Mouse (Mus musculus): ENCODE data around the gene Fgfr2. TPM values are rescaled to one million over a fixed set of nuclear protein-coding genes. Genes with fewer than 3 reads are reported as not detected.

Fgfr2 gene
- polyA plus RNA-seq, 1 experiment, result 0.17 TPM

GRCm38 (mm10) chr7:130688601-130689000, 2434.5 kb downstream of the Fgfr2 start:
- H3ac ChIP-seq (ENCODE audit: control insufficient read depth, insufficient read length), result no peak overlapping the region
- no peaks in the 10 kb centered on the region for H3K36me3 ChIP-seq (ENCODE audit: control insufficient read depth, insufficient read depth)
- H3K4me2 ChIP-seq (ENCODE audit: low read depth), result no peak overlapping the region
- TF ChIP-seq E2F4 (IDR thresholded peaks at IDR 0.05; ENCODE audit: insufficient read depth) (no peak), CEBPB (IDR thresholded peaks at IDR 0.05; ENCODE audit: insufficient read depth, poor library complexity, severe bottlenecking) (no peak), TCF12 (IDR thresholded peaks at IDR 0.05; ENCODE audit: insufficient read depth, poor library complexity, severe bottlenecking) (no peak), POLR2AphosphoS2 (IDR thresholded peaks at IDR 0.05; ENCODE audit: insufficient read length, low read depth) (no peak), TCF3 (IDR thresholded peaks at IDR 0.05; ENCODE audit: insufficient read length, low read depth) (no peak), POLR2A (IDR thresholded peaks at IDR 0.05; ENCODE audit: insufficient read length, low read depth) (no peak), MYOD1 (IDR thresholded peaks at IDR 0.05; ENCODE audit: control insufficient read depth in 1 of 3, insufficient read length in 2 of 3, low read depth in 2 of 3) (no peak), SRF (IDR thresholded peaks at IDR 0.05; ENCODE audit: control insufficient read depth, insufficient read length, low read depth) (no peak), USF1 (IDR thresholded peaks at IDR 0.05; ENCODE audit: low read depth) (no peak), MAX (IDR thresholded peaks at IDR 0.05; ENCODE audit: low read depth) (no peak), MYOG (IDR thresholded peaks at IDR 0.05; ENCODE audit: control insufficient read depth in 1 of 3, insufficient read depth in 1 of 3, insufficient read length in 2 of 3, low read depth in 2 of 3) (no peak), REST (IDR thresholded peaks at IDR 0.05; ENCODE audit: insufficient read depth, insufficient read length) (no peak)
- H3K79me2 ChIP-seq (ENCODE audit: control insufficient read depth, insufficient read depth), result peaks cover 40% of the 10 kb centered on the region
- H3K27me3 ChIP-seq (ENCODE audit: control insufficient read depth, insufficient read depth, insufficient read length), result no peaks in the 10 kb centered on the region
- no peak overlapping the region for H3K4me3 ChIP-seq

- H3K27me3 ChIP-seq (ENCODE audit: control insufficient read depth, insufficient read depth, insufficient read length), result no peaks in the 10 kb centered on the region
- peaks cover 23% of the 10 kb centered on the region for H3K79me2 ChIP-seq (ENCODE audit: control insufficient read depth, insufficient read depth)
- H3ac ChIP-seq (ENCODE audit: control insufficient read depth, insufficient read length), result no peak overlapping the region
- TF ChIP-seq TCF3 (IDR thresholded peaks at IDR 0.05; ENCODE audit: insufficient read length, low read depth), result no peak
- TF ChIP-seq CEBPB (IDR thresholded peaks at IDR 0.05; ENCODE audit: insufficient read depth, poor library complexity, severe bottlenecking), result no peak
- peak in 1 of 3 experiments; percentile 63 for TF ChIP-seq MYOD1 (IDR thresholded peaks at IDR 0.05; ENCODE audit: control insufficient read depth in 1 of 3, insufficient read length in 2 of 3, low read depth in 2 of 3)
- TF ChIP-seq POLR2A (IDR thresholded peaks at IDR 0.05; ENCODE audit: insufficient read length, low read depth), result no peak
- no peak for TF ChIP-seq SRF (IDR thresholded peaks at IDR 0.05; ENCODE audit: control insufficient read depth, insufficient read length, low read depth)
- peak in 1 of 3 experiments; percentile 10 for TF ChIP-seq MYOG (IDR thresholded peaks at IDR 0.05; ENCODE audit: control insufficient read depth in 1 of 3, insufficient read depth in 1 of 3, insufficient read length in 2 of 3, low read depth in 2 of 3)
- TF ChIP-seq USF1 (IDR thresholded peaks at IDR 0.05; ENCODE audit: low read depth), result no peak
- no peak overlapping the region for H3K4me3 ChIP-seq
- H3K36me3 ChIP-seq (ENCODE audit: control insufficient read depth, insufficient read depth), result peaks cover 4% of the 10 kb centered on the region
- no peak overlapping the region for H3K4me2 ChIP-seq (ENCODE audit: low read depth)
These were observed 2441.4 kb downstream of the Fgfr2 start for GRCm38 (mm10) chr7:130681798-130682197.

- peaks cover 17% of the 10 kb centered on the region for H3K36me3 ChIP-seq (ENCODE audit: control insufficient read depth, insufficient read depth)
- TF ChIP-seq POLR2AphosphoS2 (IDR thresholded peaks at IDR 0.05; ENCODE audit: insufficient read length, low read depth) (no peak), MAX (IDR thresholded peaks at IDR 0.05; ENCODE audit: low read depth) (no peak), POLR2A (IDR thresholded peaks at IDR 0.05; ENCODE audit: insufficient read length, low read depth) (no peak), MYOG (IDR thresholded peaks at IDR 0.05; ENCODE audit: control insufficient read depth in 1 of 3, insufficient read depth in 1 of 3, insufficient read length in 2 of 3, low read depth in 2 of 3) (no peak), MYOD1 (IDR thresholded peaks at IDR 0.05; ENCODE audit: control insufficient read depth in 1 of 3, insufficient read length in 2 of 3, low read depth in 2 of 3) (no peak), SRF (IDR thresholded peaks at IDR 0.05; ENCODE audit: control insufficient read depth, insufficient read length, low read depth) (no peak), TCF3 (IDR thresholded peaks at IDR 0.05; ENCODE audit: insufficient read length, low read depth) (no peak), USF1 (IDR thresholded peaks at IDR 0.05; ENCODE audit: low read depth) (no peak), REST (IDR thresholded peaks at IDR 0.05; ENCODE audit: insufficient read depth, insufficient read length) (no peak), E2F4 (IDR thresholded peaks at IDR 0.05; ENCODE audit: insufficient read depth) (no peak), TCF12 (IDR thresholded peaks at IDR 0.05; ENCODE audit: insufficient read depth, poor library complexity, severe bottlenecking) (no peak), CEBPB (IDR thresholded peaks at IDR 0.05; ENCODE audit: insufficient read depth, poor library complexity, severe bottlenecking) (no peak)
- no peak overlapping the region for H3ac ChIP-seq (ENCODE audit: control insufficient read depth, insufficient read length)
- no peak overlapping the region for H3K4me2 ChIP-seq (ENCODE audit: low read depth)
- no peaks in the 10 kb centered on the region for H3K27me3 ChIP-seq (ENCODE audit: control insufficient read depth, insufficient read depth, insufficient read length)
- peaks cover 24% of the 10 kb centered on the region for H3K79me2 ChIP-seq (ENCODE audit: control insufficient read depth, insufficient read depth)
- no peak overlapping the region for H3K4me3 ChIP-seq
These were observed 2444.7 kb downstream of the Fgfr2 start for GRCm38 (mm10) chr7:130678414-130678813.

DNA sequence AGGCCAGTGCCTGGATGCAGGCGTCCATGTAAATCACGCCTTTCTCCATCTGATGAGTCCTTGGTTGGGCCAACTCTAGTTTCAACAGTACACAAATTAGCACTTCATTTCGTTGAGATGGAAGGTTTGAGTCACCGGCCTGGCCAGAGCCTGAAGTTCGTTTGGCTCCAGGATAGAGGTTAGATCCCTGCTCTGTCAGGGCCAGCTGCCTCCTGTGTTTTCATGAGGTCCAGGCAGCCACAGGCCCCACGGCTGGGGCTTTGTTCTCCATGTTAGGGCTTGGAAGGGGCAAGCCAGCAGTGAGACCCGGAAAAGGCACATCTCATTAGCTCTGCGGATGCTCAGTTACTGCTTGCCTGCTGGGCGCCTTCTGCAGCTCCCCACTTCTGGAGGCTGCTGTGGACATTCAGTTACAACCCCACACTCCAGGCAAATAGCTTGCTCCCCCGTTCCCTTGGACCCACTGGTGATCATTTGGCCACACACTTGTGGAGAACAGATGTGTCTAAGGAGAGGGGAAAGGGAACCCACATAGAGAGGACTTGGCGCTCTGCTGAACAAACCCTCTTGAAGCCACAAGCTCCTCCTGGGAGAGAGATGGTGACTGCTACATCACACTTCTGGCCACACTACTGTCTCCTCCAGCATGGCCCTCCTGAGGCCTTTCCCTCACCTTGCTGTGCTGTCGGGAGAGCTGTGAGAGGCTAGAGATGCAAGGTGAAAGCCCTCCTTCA, 2445.4 kb downstream of the Fgfr2 start:
- H3K4me2 ChIP-seq (ENCODE audit: low read depth), result no peak overlapping the region
- H3ac ChIP-seq (ENCODE audit: control insufficient read depth, insufficient read length), result no peak overlapping the region
- no peak overlapping the region for H3K4me3 ChIP-seq
- H3K79me2 ChIP-seq (ENCODE audit: control insufficient read depth, insufficient read depth), result peaks cover 17% of the 10 kb centered on the region
- peaks cover 17% of the 10 kb centered on the region for H3K36me3 ChIP-seq (ENCODE audit: control insufficient read depth, insufficient read depth)
- no peaks in the 10 kb centered on the region for H3K27me3 ChIP-seq (ENCODE audit: control insufficient read depth, insufficient read depth, insufficient read length)
- no peak for TF ChIP-seq REST (IDR thresholded peaks at IDR 0.05; ENCODE audit: insufficient read depth, insufficient read length)
- TF ChIP-seq POLR2A (IDR thresholded peaks at IDR 0.05; ENCODE audit: insufficient read length, low read depth), result no peak
- no peak for TF ChIP-seq TCF12 (IDR thresholded peaks at IDR 0.05; ENCODE audit: insufficient read depth, poor library complexity, severe bottlenecking)
- no peak for TF ChIP-seq E2F4 (IDR thresholded peaks at IDR 0.05; ENCODE audit: insufficient read depth)
- TF ChIP-seq MYOG (IDR thresholded peaks at IDR 0.05; ENCODE audit: control insufficient read depth in 1 of 3, insufficient read depth in 1 of 3, insufficient read length in 2 of 3, low read depth in 2 of 3), result no peak
- TF ChIP-seq CEBPB (IDR thresholded peaks at IDR 0.05; ENCODE audit: insufficient read depth, poor library complexity, severe bottlenecking), result no peak
- no peak for TF ChIP-seq USF1 (IDR thresholded peaks at IDR 0.05; ENCODE audit: low read depth)
- TF ChIP-seq MAX (IDR thresholded peaks at IDR 0.05; ENCODE audit: low read depth), result no peak
- no peak for TF ChIP-seq SRF (IDR thresholded peaks at IDR 0.05; ENCODE audit: control insufficient read depth, insufficient read length, low read depth)
- TF ChIP-seq TCF3 (IDR thresholded peaks at IDR 0.05; ENCODE audit: insufficient read length, low read depth), result no peak
- no peak for TF ChIP-seq MYOD1 (IDR thresholded peaks at IDR 0.05; ENCODE audit: control insufficient read depth in 1 of 3, insufficient read length in 2 of 3, low read depth in 2 of 3)
- TF ChIP-seq POLR2AphosphoS2 (IDR thresholded peaks at IDR 0.05; ENCODE audit: insufficient read length, low read depth), result no peak
